Mouse (Mus musculus) limb, embryonic 10.5 days (tissue): ENCODE measurements around the gene Cst6. TPM values are rescaled to one million over a fixed set of nuclear protein-coding genes. Genes with fewer than 3 reads are reported as not detected.

ENCODE experiments used
- DNase-seq: peaks from one replicate; pipeline ENCODE4 v3.0.0-alpha.2; 2017; ENCODE audit warnings: low spot score
- H3K27ac ChIP-seq: fragments of 300-500 bp; sonication (generic); 2 replicates; pipeline ENCODE4 v1.5.1; 2016; ENCODE audit warnings: mild to moderate bottlenecking
- H3K27me3 ChIP-seq: fragments of 300-500 bp; sonication (generic); 2 replicates; pipeline ENCODE4 v1.6.1; 2016; ENCODE audit warnings: low read depth, mild to moderate bottlenecking; ENCODE audit not compliant: poor library complexity, severe bottlenecking
- H3K36me3 ChIP-seq: fragments of 300-500 bp; sonication (generic); 2 replicates; pipeline ENCODE4 v1.6.1; 2016; ENCODE audit warnings: mild to moderate bottlenecking, moderate library complexity
- H3K4me1 ChIP-seq: fragments of 300-500 bp; sonication (generic); 2 replicates; pipeline ENCODE4 v1.6.1; 2016
- H3K4me3 ChIP-seq: fragments of 300-500 bp; sonication (generic); 2 replicates; pipeline ENCODE4 v1.5.1; 2016; ENCODE audit warnings: mild to moderate bottlenecking, moderate library complexity
- H3K9me3 ChIP-seq: fragments of 300-500 bp; sonication (generic); replicated peaks from 2 replicates; pipeline ENCODE4 v1.6.1; 2016; ENCODE audit warnings: mild to moderate bottlenecking
- WGBS: fragments of 180-500 bp; shearing (Covaris S2); methylation state at CpG from one replicate; pipeline ENCODE4 v1.1.7; 2016; 5-methylcytosine and 5-hydroxymethylcytosine counted together
- polyA plus RNA-seq: library from polyadenylated mRNA; unstranded; fragments of >200 nt; fragmentation: Nextera tagmentation; extraction: Ambion mirVana; gene quantifications from 2 replicates; pipeline ENCODE4 v1.2.1, GENCODE M21; 2016

Gene Cst6
- polyA plus RNA-seq, 1 experiment from 2014 or later: 1.1 TPM

DNA sequence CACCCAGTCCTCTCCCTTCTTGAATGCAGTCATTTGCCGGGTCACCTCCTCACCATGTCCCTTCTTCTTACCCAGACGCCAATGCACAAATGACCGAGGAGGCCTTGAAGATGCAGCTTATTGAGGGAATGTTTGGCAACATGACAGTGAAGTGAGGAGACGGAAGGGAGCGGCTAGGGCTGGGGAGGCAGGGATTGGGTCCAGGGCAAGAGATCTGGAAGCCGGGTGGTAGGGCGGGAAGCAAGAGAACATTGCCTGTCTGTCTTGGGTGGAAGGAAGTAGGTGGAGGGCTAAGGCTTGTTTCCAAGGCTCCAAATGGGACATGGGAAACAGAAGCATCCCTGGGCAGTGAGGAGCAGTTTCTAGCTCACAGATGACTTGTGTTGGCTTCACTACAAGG is 8.0 kb downstream of the Cst6 start:
- no peaks in the 10 kb centered on the region for H3K27me3 ChIP-seq
- no peaks in the 10 kb centered on the region for H3K4me1 ChIP-seq
- no peaks in the 10 kb centered on the region for H3K36me3 ChIP-seq
- no peak overlapping the region for H3K4me3 ChIP-seq
- no peaks in the 10 kb centered on the region for H3K9me3 ChIP-seq
- no peak for DNase-seq
- H3K27ac ChIP-seq: no peak overlapping the region
- WGBS: 90% methylated on average over 7 of the region's 7 CpGs

DNA sequence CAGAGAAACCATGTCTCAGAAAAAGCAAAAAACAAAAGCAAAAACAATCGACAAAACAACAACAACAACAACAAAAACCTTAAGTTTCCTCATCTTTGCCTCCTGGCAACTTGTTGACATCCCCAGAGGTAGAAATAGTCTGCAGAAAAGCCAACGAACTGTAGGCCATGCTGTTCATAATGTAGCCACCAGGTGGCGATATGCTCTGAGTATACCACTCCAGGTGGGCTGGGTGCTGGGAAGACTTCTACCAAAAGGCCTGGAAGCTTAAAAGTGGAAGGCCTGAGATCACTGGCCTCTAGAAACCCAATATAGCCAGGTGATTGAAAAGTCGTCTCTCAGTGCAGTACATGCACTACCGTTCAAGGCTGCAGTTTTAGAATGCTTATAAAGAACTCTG is 11.4 kb downstream of the Cst6 start:
- no peak overlapping the region for H3K27ac ChIP-seq
- WGBS: 15% methylated on average over 5 of the region's 5 CpGs
- DNase-seq: peak; percentile 76
- no peaks in the 10 kb centered on the region for H3K9me3 ChIP-seq
- H3K27me3 ChIP-seq: no peaks in the 10 kb centered on the region
- H3K4me1 ChIP-seq: no peaks in the 10 kb centered on the region
- H3K36me3 ChIP-seq: no peaks in the 10 kb centered on the region
- no peak overlapping the region for H3K4me3 ChIP-seq

DNA sequence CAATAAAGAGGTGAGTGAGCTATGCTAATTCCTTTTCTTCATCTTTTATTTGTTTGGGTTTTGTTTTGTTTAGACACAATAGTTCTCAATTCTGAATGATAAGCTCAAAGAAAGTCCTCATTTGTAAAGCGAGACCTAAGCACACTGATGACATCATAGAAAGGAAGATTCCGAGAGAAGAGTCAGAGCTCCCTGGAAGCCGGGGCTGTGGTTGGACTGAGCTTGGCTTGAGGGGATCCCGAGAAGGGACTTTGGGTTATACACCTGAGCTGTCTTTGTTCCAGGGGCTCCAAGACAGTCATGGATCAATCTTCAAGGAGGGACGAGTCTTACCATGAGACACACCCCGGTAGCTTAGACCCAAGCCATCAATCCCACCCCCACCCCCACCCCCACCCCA is 13.9 kb downstream of the Cst6 start, which contains the start of gene Catsper1:
Gene Catsper1, plus strand, starts transcription at position 301 of the 400 bp plus-strand sequence.
- H3K36me3 ChIP-seq: no peaks in the 10 kb centered on the region
- H3K9me3 ChIP-seq: no peaks in the 10 kb centered on the region
- no peaks in the 10 kb centered on the region for H3K4me1 ChIP-seq
- 95% methylated on average over 6 of the region's 6 CpGs for WGBS
- no peak for DNase-seq
- H3K27me3 ChIP-seq: no peaks in the 10 kb centered on the region
- no peak within 1 kb of the TSS for H3K27ac ChIP-seq
- H3K4me3 ChIP-seq: no peak within 1 kb of the TSS

DNA sequence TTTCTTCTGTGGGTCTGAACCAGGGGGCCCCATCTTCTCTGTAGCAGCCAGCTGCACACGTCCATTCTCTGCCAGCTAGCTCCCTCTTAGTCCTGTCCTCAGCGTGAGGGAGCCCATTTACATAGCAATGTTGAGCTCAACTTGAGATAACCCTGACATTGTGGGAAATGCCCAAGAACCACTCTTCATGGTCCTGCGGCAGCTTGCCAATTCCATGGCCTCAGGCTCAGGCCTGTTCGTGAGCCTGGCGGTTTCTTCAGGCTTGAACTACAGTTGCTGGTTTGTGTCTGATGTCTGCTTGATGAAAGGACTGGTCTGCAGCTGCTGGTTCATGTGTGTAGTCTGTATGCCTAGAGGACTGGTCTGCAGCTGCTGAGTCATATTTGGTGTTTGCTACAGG is 14.6 kb downstream of the Cst6 start:
- Histone ChIP-seq H3K4me1 (no peaks in the 10 kb centered on the region), H3K27ac (no peak overlapping the region), H3K36me3 (no peaks in the 10 kb centered on the region), H3K27me3 (no peaks in the 10 kb centered on the region), H3K9me3 (no peaks in the 10 kb centered on the region), H3K4me3 (no peak overlapping the region)
- DNase-seq: no peak
- 81% methylated on average over 5 of the region's 5 CpGs for WGBS

DNA sequence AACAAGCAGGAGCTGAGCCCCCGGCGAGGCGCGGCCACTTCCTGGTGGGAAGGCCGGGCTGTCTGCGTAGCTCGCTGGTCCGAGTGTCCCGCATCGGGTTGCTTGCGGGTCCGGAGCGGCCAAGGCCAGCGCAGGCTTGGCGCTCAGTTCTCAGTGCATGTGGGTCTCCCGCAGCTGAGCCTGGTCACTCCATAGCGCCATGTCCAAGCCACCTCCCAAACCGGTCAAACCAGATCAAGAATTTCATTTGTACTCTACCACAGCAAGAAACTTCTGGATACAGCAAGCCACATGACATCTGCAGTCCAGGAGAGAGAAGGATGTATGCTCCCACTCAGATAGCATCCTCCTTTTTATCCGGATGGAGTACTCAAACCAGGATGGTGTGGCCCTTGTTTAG is 21.4 kb downstream of the Cst6 start:
- H3K27ac ChIP-seq: no peak overlapping the region
- H3K36me3 ChIP-seq: no peaks in the 10 kb centered on the region
- DNase-seq: no peak
- H3K4me1 ChIP-seq: no peaks in the 10 kb centered on the region
- no peaks in the 10 kb centered on the region for H3K9me3 ChIP-seq
- H3K27me3 ChIP-seq: no peaks in the 10 kb centered on the region
- 75% methylated on average over 19 of the region's 19 CpGs for WGBS
- H3K4me3 ChIP-seq: no peak overlapping the region

DNA sequence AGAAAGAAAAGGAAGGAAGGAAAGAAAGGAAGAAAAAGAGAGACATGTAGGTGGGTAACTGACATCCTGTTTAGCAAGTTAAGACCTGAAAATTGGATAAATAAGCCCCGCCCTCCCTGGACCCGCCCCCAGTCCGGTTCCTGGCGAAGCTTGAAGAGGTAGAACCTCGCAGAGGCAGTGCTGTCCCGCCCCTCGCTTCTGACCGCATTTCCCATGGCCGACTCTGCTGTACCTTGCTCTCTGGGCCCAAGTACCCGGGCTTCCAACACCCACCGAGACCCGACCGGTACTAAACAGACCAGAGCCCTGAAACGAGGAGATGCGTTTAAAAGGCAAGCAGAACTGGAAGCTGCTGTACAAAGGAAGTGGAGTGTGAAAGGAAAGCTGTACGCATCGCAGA is 25.6 kb downstream of the Cst6 start:
- H3K4me3 ChIP-seq: no peak overlapping the region
- whole genome bisulfite sequencing: 71% methylated on average over 17 of the region's 17 CpGs
- H3K27me3 ChIP-seq: no peaks in the 10 kb centered on the region
- DNase-seq: no peak
- H3K9me3 ChIP-seq: no peaks in the 10 kb centered on the region
- H3K4me1 ChIP-seq: no peaks in the 10 kb centered on the region
- H3K27ac ChIP-seq: no peak overlapping the region
- no peaks in the 10 kb centered on the region for H3K36me3 ChIP-seq

DNA sequence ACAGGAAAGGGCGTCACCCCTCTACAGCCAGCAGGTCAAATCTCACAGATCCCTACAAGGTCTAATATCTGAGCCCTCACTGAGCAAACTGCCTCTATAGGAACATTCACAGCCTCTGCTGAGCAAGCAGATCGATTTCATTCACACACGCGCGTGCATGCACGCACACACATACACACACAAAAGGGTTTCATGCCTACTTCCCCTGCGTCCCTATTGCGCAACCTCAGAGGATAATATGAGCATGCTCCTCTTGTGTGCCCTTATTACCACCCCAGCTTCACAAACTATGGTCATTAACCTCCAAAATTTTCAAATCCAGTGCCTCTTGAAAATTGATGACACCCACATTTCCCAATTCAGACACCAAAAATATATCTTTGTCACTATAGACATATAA is 36.2 kb downstream of the Cst6 start:
- DNase-seq: no peak
- H3K4me1 ChIP-seq: no peaks in the 10 kb centered on the region
- WGBS: 94% methylated on average over 8 of the region's 8 CpGs

DNA sequence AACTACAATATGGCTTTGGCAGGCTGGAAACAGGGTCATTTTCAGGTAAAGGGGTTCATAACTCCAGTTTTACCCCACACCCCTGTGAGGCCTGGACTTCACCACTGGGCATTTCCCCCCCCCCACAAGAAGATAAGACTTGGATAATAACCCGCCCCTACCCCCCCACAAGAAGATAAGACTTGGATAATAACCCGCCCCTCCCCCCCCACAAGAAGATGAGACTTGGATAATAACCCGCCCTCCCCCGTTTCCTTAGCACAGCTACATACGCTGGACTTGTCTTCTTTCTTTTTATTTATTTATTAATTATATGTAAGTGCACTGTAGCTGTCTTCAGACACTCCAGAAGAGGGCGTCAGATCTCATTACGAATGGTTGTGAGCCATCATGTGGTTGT is 40.3 kb downstream of the Cst6 start:
- no peak overlapping the region for H3K4me3 ChIP-seq
- H3K36me3 ChIP-seq: peaks cover 22% of the 10 kb centered on the region
- peaks cover 8% of the 10 kb centered on the region for H3K4me1 ChIP-seq
- no peak overlapping the region for H3K27ac ChIP-seq
- H3K9me3 ChIP-seq: peaks cover 8% of the 10 kb centered on the region; the same call in 1 of the 2 replicates
- H3K27me3 ChIP-seq: peaks cover 24% of the 10 kb centered on the region
- 79% methylated on average over 7 of the region's 7 CpGs for WGBS
- no peak for DNase-seq

More for the DNA sequence above, 36.2 kb downstream of the Cst6 start:
- Histone ChIP-seq H3K36me3 (no peaks in the 10 kb centered on the region), H3K9me3 (no peaks in the 10 kb centered on the region), H3K27me3 (peaks cover 1% of the 10 kb centered on the region), H3K4me3 (no peak overlapping the region), H3K27ac (no peak overlapping the region)

DNA sequence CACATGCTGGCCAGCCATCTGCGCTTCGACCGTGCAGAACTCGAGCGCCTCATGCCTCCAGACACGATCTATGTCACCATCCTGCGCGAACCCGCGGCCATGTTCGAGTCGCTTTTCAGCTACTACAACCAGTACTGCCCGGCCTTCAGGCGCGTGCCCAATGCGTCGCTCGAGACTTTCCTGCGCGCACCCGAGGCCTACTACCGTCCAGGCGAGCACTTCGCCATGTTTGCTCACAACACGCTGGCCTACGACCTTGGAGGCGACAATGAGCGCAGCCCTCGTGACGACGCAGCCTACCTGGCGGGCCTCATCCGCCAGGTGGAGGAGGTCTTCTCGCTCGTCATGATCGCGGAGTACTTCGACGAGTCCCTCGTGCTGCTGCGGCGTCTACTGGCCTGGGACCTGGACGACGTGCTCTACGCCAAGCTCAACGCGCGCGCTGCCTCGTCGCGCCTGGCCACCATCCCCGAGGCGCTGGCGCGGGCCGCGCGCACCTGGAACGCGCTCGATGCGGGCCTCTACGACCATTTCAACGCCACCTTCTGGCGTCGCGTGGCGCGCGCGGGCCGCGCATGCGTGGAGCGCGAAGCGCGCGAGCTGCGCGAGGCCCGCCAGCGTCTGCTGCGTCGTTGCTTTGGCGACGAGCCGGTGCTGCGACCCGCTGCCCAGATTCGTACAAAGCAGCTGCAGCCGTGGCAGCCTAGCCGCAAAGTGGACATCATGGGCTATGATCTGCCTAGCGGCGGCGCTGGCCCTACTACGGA is 42.2 kb downstream of the Cst6 start:
- Histone ChIP-seq H3K9me3 (peaks cover 8% of the 10 kb centered on the region; the same call in 1 of the 2 replicates), H3K36me3 (peaks cover 24% of the 10 kb centered on the region), H3K4me1 (peaks cover 8% of the 10 kb centered on the region), H3K27ac (peak overlapping the region; percentile 39), H3K27me3 (peaks cover 24% of the 10 kb centered on the region), H3K4me3 (peak overlapping the region; percentile 45)
- DNase-seq: peak; percentile 53
- WGBS: 35% methylated on average over 98 of the region's 98 CpGs

DNA sequence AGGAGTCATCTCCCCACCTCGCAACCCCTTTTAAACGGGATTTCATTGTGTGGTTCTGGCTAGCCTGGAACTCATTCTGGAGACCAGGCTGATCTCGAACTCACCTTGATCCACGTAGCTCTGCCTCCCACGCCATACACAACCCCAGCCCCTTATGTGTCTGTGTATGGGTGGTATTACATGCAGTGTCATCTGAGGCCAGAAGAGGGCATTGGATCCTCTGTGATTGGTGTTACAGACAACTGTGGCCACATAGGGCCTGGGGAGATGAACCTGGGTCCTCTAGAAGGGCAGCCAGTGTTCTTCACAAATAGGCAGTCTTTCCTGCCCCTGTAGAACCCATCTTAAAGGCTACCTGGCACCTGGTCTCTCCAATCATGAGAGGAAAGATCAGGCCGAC is 43.1 kb downstream of the Cst6 start:
- H3K36me3 ChIP-seq: peaks cover 24% of the 10 kb centered on the region
- DNase-seq: no peak
- 85% methylated on average over 6 of the region's 6 CpGs for WGBS

DNA sequence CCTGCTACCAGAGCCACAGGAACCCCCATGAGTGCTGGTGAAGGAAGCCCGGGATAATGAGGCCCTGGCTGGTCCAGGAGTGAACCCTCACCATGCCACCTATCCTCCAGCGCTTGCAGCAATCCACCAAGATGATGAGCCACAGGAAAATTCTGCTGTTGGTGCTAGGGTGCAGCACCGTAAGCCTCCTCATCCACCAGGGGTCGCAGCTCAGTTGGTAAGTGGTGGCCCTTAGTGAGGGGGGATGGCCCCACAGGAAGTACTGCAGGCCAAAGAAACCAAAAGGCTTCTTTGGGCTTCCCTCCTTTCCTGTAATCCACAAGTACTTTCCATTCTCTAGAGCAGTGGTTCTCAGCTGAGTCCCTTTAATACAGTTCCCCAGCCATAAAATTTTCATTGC is 46.9 kb downstream of the Cst6 start:
- Histone ChIP-seq H3K27ac (no peak overlapping the region), H3K4me3 (no peak overlapping the region), H3K9me3 (peaks cover 8% of the 10 kb centered on the region; the same call in 1 of the 2 replicates), H3K36me3 (peaks cover 18% of the 10 kb centered on the region), H3K4me1 (peaks cover 20% of the 10 kb centered on the region), H3K27me3 (peaks cover 24% of the 10 kb centered on the region)
- DNase-seq: peak; percentile 62
- WGBS: 24% methylated on average over 4 of the region's 4 CpGs

More for the DNA sequence above, 43.1 kb downstream of the Cst6 start:
- Histone ChIP-seq H3K27me3 (peaks cover 24% of the 10 kb centered on the region), H3K9me3 (peaks cover 8% of the 10 kb centered on the region; the same call in 1 of the 2 replicates), H3K4me3 (no peak overlapping the region), H3K27ac (no peak overlapping the region), H3K4me1 (peaks cover 8% of the 10 kb centered on the region)

DNA sequence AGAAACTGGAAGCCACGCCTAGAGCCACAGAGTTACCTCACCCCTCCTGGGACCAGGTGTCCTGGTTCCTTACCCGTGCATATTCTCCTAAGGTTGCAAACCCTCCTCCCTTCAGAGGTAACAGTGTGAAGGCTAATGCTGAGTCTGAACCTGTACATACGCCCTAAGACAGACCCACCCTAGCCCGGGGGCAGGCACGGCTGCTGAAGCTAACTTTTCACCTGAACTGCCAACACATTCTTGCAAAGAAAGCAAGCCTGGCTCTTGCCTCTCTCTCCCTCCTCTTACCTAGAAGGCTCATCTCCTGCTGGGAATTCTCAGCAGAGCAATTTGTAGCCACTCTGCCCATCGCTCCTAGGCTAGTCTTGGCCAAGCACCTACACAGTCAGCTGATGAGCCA is 48.8 kb downstream of the Cst6 start:
- 0 out of 2 replicates have a peak, but pooled peaks cover 3% of the 10 kb centered on the region for H3K36me3 ChIP-seq
- WGBS: 74% methylated on average over 6 of the region's 6 CpGs
- H3K4me3 ChIP-seq: no peak overlapping the region
- DNase-seq: no peak
- H3K9me3 ChIP-seq: no peaks in the 10 kb centered on the region
- peaks cover 24% of the 10 kb centered on the region for H3K4me1 ChIP-seq
- no peak overlapping the region for H3K27ac ChIP-seq
- peaks cover 12% of the 10 kb centered on the region; the same call in 1 of the 2 replicates for H3K27me3 ChIP-seq

DNA sequence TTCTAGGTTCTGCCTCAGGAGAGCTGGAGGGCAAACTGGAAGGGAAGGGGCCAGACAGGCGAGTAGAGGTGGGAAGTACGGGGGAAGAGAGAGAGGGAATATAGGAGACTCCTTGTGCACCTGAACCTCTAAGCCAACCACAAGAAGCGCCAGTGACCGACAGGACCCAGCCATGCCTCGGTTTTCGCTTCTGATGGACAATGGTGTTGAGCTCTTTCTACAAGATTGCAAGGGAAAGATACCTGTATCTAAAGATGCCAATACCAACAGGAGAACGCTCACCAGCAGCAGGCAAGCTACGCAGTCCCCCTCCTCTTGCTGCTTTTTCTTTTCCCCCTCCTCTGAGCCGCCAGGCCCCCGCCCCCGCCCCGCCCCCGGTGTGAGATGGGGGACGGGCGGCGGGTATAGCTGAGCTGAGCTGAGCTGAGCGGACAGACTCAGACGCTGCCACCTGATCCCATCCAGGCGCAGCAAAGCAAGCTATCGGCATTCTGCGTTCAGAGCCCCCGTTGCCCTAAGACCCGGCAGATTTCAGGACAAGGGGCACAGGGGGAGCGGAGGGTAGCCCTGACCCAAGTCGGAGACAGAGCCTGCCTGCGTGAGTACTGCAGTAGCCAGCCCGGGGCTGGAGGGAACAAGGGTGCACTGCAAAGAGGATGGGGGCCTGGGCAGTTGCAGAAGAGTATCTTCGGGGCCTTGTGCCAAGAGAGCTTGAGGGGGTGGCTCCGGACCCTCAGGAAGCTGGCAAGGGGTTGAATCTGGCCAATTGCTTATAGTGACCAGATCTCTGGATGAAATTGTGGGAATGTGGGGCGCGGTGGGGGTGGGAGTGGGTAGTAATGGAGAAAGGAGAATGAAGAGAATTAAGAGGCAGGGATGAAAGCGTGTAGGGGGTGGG is 51.2 kb downstream of the Cst6 start, which contains the start of gene Gal3st3:
Gene Gal3st3, plus strand, starts transcription at position 429 of the 898 bp plus-strand sequence.
- peak; percentile 77 for DNase-seq
- Histone ChIP-seq H3K27ac (peak within 1 kb of the TSS; percentile 85), H3K4me1 (peaks cover 35% of the 10 kb centered on the region), H3K9me3 (no peaks in the 10 kb centered on the region), H3K27me3 (peaks cover 12% of the 10 kb centered on the region; the same call in 1 of the 2 replicates), H3K4me3 (peak within 1 kb of the TSS; percentile 64), H3K36me3 (peaks cover 10% of the 10 kb centered on the region)
- WGBS: 8% methylated on average over 32 of the region's 32 CpGs
